Mouse (Mus musculus): ENCODE data around the gene Eif4a2.

GRCm38 (mm10) chr16:23103038-23103745, 4.1 kb upstream of the Eif4a2 start:
- no peak for TF ChIP-seq CHD2 (IDR thresholded peaks at IDR 0.05; ENCODE audit: low read depth, low read length)
- TF ChIP-seq MAFK (IDR thresholded peaks at IDR 0.05; ENCODE audit: insufficient read depth, low read depth, low read length) = no peak
- TF ChIP-seq HCFC1 (IDR thresholded peaks at IDR 0.05; ENCODE audit: borderline replicate concordance, insufficient read depth, low read length) = no peak
- TF ChIP-seq ZC3H11A (IDR thresholded peaks at IDR 0.05; ENCODE audit: borderline replicate concordance, low read depth, low read length) = no peak
